Mouse (Mus musculus) testis, adult 2 months (tissue): ENCODE measurements at regions not wholly inside any gene's neighbourhood (a gene's known extent, or its start where the extent isn't known, plus 50 kb on each side); places are given as distances from the start of the nearest gene placed in this dataset.

Experiments
- H3K27ac ChIP-seq: fragments of 200-500 bp; 2 replicates; pipeline ENCODE4 v1.5.1; 2012; ENCODE audit warnings: low read depth, low read length; ENCODE audit not compliant: control insufficient read depth, insufficient read depth
- H3K27me3 ChIP-seq: fragments of 200-500 bp; 2 replicates; pipeline ENCODE4 v1.6.1; 2012; ENCODE audit warnings: mild to moderate bottlenecking, low read length, moderate library complexity; ENCODE audit not compliant: control insufficient read depth, insufficient read depth
- H3K36me3 ChIP-seq: fragments of 200-500 bp; 2 replicates; pipeline ENCODE4 v1.6.1; 2012; ENCODE audit warnings: mild to moderate bottlenecking, low read length; ENCODE audit not compliant: control insufficient read depth, insufficient read depth
- H3K4me1 ChIP-seq: fragments of 200-500 bp; 2 replicates; pipeline ENCODE4 v1.6.1; 2012; ENCODE audit warnings: low read length; ENCODE audit not compliant: control insufficient read depth, insufficient read depth
- H3K4me3 ChIP-seq: fragments of 200-500 bp; 2 replicates; pipeline ENCODE4 v1.5.1; 2012; ENCODE audit warnings: low read depth, mild to moderate bottlenecking, low read length, moderate library complexity, mixed read lengths; ENCODE audit not compliant: control insufficient read depth
- CTCF ChIP-seq: fragments of 200-500 bp; IDR thresholded peaks from 2 replicates; pipeline ENCODE4 v1.5.1; 2012; ENCODE audit warnings: low read depth, mild to moderate bottlenecking, inconsistent platforms, low read length, moderate library complexity; ENCODE audit not compliant: control insufficient read depth, insufficient read depth, insufficient replicate concordance
- POLR2A ChIP-seq: fragments of 200-500 bp; IDR thresholded peaks from 2 replicates; pipeline ENCODE4 v1.6.1; 2012; ENCODE audit warnings: low read depth, mild to moderate bottlenecking, inconsistent platforms, low read length, moderate library complexity; ENCODE audit not compliant: control insufficient read depth

GRCm38 (mm10) chr14:86178517-86178916, 962.5 kb downstream of the Diaph3 start:
- Histone ChIP-seq H3K4me1 (no peaks in the 10 kb centered on the region), H3K27me3 (no peaks in the 10 kb centered on the region), H3K27ac (no peak overlapping the region), H3K36me3 (no peaks in the 10 kb centered on the region), H3K4me3 (no peak overlapping the region)
- TF ChIP-seq POLR2A, result no peak
- TF ChIP-seq CTCF, result no peak

DNA sequence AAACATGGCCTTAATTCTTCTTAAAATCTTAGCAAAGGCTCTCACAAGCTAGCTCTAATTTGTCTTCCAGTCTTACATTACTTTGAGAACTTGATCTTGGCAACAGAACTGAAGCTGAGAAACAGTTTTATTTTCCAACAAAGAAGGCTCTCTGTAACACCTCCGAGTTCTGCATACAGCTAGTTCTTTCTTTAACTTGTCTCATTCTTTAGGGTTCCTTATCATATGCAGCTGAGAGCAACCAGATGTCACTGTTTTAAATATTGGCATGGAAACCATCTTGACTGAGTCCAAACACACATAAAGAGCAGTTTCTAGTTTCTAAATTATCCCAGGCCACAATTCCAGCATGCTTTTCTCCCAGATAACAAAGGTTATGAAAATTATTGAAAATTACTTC, 969.9 kb downstream of the Diaph3 start:
- Histone ChIP-seq H3K4me1 (no peaks in the 10 kb centered on the region), H3K36me3 (no peaks in the 10 kb centered on the region), H3K27me3 (no peaks in the 10 kb centered on the region), H3K27ac (no peak overlapping the region), H3K4me3 (no peak overlapping the region)
- TF ChIP-seq POLR2A, result no peak
- no peak for TF ChIP-seq CTCF

GRCm38 (mm10) chr14:86159151-86159550, 981.9 kb downstream of the Diaph3 start:
- Histone ChIP-seq H3K27me3 (no peaks in the 10 kb centered on the region), H3K4me3 (no peak overlapping the region), H3K27ac (no peak overlapping the region), H3K36me3 (no peaks in the 10 kb centered on the region), H3K4me1 (no peaks in the 10 kb centered on the region)
- TF ChIP-seq CTCF (no peak), POLR2A (no peak)

DNA sequence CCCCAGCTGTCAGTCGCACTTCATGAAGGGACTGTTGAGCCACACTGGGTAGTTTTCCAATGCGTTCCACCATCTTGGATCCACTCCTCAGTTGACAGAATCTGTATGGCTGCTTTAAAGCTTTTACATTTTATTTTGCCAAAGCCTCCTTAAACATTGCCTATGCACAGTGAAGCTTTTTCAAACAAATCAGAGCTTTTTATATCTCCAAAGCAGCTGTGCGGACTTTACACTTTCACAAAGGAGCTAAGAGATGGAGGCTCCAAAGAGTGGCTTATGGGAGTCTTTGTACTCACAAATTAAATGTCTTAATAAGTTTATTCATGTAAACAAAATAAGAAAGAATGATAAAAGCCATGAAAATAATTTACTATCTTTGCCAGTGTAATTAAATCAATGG, 986.3 kb downstream of the Diaph3 start:
- Histone ChIP-seq H3K4me1 (no peaks in the 10 kb centered on the region), H3K27ac (no peak overlapping the region), H3K4me3 (no peak overlapping the region), H3K27me3 (no peaks in the 10 kb centered on the region), H3K36me3 (no peaks in the 10 kb centered on the region)
- TF ChIP-seq POLR2A (no peak), CTCF (no peak)

GRCm38 (mm10) chr14:86151276-86151675, 989.8 kb downstream of the Diaph3 start:
- TF ChIP-seq CTCF (no peak), POLR2A (no peak)
- no peaks in the 10 kb centered on the region for H3K36me3 ChIP-seq
- peaks cover 3% of the 10 kb centered on the region for H3K4me1 ChIP-seq
- no peaks in the 10 kb centered on the region for H3K27me3 ChIP-seq
- H3K4me3 ChIP-seq, result no peak overlapping the region
- H3K27ac ChIP-seq, result no peak overlapping the region

DNA sequence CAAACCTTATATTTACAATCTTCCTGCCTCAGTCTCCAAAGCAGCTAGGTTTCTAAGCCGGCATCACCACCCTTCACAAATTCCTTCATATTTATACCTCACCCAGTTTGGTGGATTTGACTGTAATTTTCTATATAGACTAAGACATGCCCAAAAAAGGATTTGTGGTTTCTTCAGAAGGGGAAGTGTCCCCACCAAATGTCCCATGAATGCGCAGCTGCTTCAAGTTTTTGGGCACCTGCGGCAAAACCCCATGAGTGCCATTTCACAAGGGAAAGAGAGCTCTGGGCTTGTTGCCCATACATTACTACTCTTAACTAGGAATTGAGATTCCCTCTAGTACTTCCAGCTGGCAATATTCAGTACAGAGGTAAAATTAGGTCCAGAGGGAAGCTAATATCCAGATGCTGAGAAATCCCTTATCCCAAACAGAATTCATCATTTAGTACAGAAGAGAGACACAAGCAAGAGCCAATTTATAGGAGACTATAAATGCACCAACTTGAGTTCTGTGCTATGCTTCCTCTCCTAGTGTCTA, 990.6 kb downstream of the Diaph3 start:
- peaks cover 3% of the 10 kb centered on the region for H3K4me1 ChIP-seq
- TF ChIP-seq POLR2A (no peak), CTCF (no peak)
- no peaks in the 10 kb centered on the region for H3K27me3 ChIP-seq
- H3K4me3 ChIP-seq, result no peak overlapping the region
- no peaks in the 10 kb centered on the region for H3K36me3 ChIP-seq
- H3K27ac ChIP-seq, result no peak overlapping the region

DNA sequence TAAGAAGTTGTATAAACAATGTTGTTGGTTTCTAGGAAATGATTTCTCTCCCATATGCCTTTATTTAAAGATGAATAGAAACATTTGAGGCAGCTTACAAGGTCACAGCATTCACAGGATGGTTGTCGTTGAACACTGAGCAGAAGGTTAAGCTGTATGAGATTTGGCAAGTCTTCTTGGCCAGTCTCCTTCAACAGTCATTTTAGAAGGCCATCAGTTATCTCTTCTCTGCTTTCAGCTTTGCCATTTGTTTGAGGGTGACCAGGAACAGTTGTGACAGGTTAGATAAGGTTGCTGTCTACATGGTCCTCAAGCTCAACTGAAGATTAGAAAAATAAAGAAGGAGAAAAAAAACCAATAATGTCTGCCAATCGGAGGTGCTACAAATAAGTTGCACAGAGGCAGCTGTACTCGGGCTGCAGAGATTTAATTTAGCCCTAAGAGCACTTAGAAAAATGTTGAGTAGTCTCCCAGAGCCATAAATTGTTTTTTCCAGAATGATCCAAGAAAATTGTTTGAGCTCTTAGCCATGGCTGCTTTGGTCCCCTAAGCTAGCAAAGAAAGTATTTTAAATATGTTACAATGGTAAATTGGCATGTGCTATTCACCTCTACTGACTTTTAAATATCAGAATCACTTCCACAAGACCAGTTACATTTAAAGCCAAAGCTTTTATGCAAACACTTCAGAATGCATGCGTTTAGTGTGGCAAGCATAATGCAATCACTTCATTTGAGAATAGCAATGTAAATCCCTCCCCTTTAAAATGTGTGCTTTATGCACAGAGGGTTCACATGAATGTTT, 1025.6 kb downstream of the Diaph3 start:
- Histone ChIP-seq H3K4me1 (no peaks in the 10 kb centered on the region), H3K4me3 (no peak overlapping the region), H3K27ac (no peak overlapping the region), H3K36me3 (no peaks in the 10 kb centered on the region), H3K27me3 (no peaks in the 10 kb centered on the region)
- TF ChIP-seq CTCF, result no peak
- no peak for TF ChIP-seq POLR2A

DNA sequence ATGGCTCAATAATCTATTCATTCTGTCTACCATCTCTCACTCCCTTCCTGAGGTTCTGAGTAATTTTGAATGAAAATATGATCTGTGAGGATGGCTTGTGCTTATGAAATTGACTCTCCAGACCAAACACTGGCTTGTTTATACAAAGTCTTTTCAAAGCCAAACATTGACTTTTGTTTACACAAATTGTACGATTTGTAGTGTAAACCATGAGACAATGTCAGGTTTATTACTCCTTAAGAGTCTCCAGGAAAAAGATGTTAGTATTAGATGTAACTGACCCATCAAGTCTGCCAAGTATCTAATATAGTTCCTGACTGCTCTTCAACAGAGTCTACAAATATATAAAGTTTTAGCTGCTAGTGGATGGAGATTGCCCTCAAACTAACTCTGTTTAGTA, 1039.5 kb downstream of the Diaph3 start:
- no peaks in the 10 kb centered on the region for H3K4me1 ChIP-seq
- H3K36me3 ChIP-seq, result no peaks in the 10 kb centered on the region
- H3K27me3 ChIP-seq, result no peaks in the 10 kb centered on the region
- TF ChIP-seq CTCF, result no peak
- no peak for TF ChIP-seq POLR2A
- no peak overlapping the region for H3K27ac ChIP-seq
- H3K4me3 ChIP-seq, result no peak overlapping the region
